Mouse (Mus musculus) forebrain, postnatal 0 days (tissue): ENCODE results near the gene Inka2. TPM values are rescaled to one million over a fixed set of nuclear protein-coding genes. Genes with fewer than 3 reads are reported as not detected.
"Not testable (repeated sequence)": the region's sequence is repeated elsewhere in the genome, so short reads cannot be mapped to it uniquely, and the experiment has no call there.

Experiments
- ATAC-seq: fragments of 200-750 bp; cut with Nextera tagmentation; 2 replicates; pipeline ENCODE4 v1.8.0; 2017; ENCODE audit warnings: mild to moderate bottlenecking, moderate library complexity
- DNase-seq: peaks from one replicate; pipeline ENCODE4 v3.0.0-alpha.2; 2015
- H3K27ac ChIP-seq: fragments of 300-500 bp; sonication (generic); 2 replicates; pipeline ENCODE4 v1.5.1; 2014; ENCODE audit warnings: low read depth, mild to moderate bottlenecking, antibody characterized with exemption, low read length, moderate library complexity, mixed read lengths
- H3K27me3 ChIP-seq: fragments of 300-500 bp; sonication (generic); 2 replicates; pipeline ENCODE4 v1.6.1; 2014; ENCODE audit warnings: mild to moderate bottlenecking, low read length, mixed read lengths; ENCODE audit not compliant: insufficient read depth
- H3K36me3 ChIP-seq: fragments of 300-500 bp; sonication (generic); 2 replicates; pipeline ENCODE4 v1.6.1; 2014; ENCODE audit warnings: mild to moderate bottlenecking, moderate library complexity; ENCODE audit not compliant: insufficient read depth
- H3K4me1 ChIP-seq: fragments of 300-500 bp; sonication (generic); 2 replicates; pipeline ENCODE4 v1.6.1; 2014; ENCODE audit warnings: antibody characterized with exemption; ENCODE audit not compliant: insufficient read depth
- H3K4me2 ChIP-seq: fragments of 300-500 bp; sonication (generic); 2 replicates; pipeline ENCODE4 v1.6.1; 2014; ENCODE audit warnings: low read depth, mild to moderate bottlenecking, moderate library complexity
- H3K4me3 ChIP-seq: fragments of 300-500 bp; sonication (generic); 2 replicates; pipeline ENCODE4 v1.5.1; 2014; ENCODE audit warnings: low read depth, low read length, mixed read lengths
- H3K9ac ChIP-seq: fragments of 300-500 bp; sonication (generic); 2 replicates; pipeline ENCODE4 v1.6.1; 2014; ENCODE audit warnings: mild to moderate bottlenecking
- H3K9me3 ChIP-seq: fragments of 300-500 bp; sonication (generic); 2 replicates; pipeline ENCODE4 v1.6.1; 2016; ENCODE audit warnings: low read length
- CTCF ChIP-seq: sonication (generic); IDR thresholded peaks from 2 replicates; pipeline ENCODE4 v1.5.1; 2016; ENCODE audit warnings: antibody characterized with exemption, control low read depth, low read depth
- WGBS: fragments of 180-500 bp; shearing (Covaris S2); extraction: QIAGEN DNeasy Blood & Tissue Kit; methylation state at CpG from one replicate; pipeline ENCODE4 v1.1.7; 2014; 5-methylcytosine and 5-hydroxymethylcytosine counted together
- polyA plus RNA-seq: library from polyadenylated mRNA; unstranded; fragments of >200 nt; fragmentation: Nextera tagmentation; extraction: Ambion mirVana; gene quantifications from 2 replicates; pipeline ENCODE4 v1.2.1, GENCODE M21; 2015
- total RNA-seq: library from RNA; depleted of rRNA; stranded (reverse); fragments of >200 nt; gene quantifications from 2 replicates; pipeline ENCODE4 v1.2.3, GENCODE M21; 2014

Inka2 gene
- total and polyA plus RNA-seq, 2 experiments from 2014 or later = 4.2 to 6.9 TPM

DNA sequence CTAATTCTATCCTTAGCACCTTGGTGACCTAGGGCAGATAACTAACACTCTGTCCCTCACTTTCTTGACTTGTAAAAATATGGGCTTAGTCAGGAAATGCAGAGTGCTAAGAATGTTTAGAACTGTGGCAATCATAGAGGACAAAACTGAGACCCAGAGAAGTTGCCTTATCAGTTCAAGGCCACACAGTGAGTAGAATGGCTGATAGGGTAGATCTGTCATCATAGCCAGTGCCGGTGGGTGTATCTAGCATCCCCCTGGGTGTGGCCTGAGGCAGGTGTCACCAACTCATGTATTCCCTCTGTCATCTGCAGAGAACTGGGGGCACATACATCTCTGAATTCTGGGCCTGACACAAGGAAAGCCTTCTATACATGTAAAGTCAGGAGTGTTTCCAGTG is 6.1 kb upstream of the Inka2 start:
- Histone ChIP-seq H3K36me3 (no peaks in the 10 kb centered on the region), H3K4me3 (no peak overlapping the region), H3K9ac (no peak overlapping the region), H3K27ac (no peak overlapping the region), H3K9me3 (no peaks in the 10 kb centered on the region), H3K4me2 (no peak overlapping the region), H3K27me3 (no peaks in the 10 kb centered on the region), H3K4me1 (no peaks in the 10 kb centered on the region)
- WGBS = 94% methylated on average over 1 of the region's 1 CpGs
- no peak for TF ChIP-seq CTCF
- DNase-seq = no peak
- ATAC-seq = no peak

DNA sequence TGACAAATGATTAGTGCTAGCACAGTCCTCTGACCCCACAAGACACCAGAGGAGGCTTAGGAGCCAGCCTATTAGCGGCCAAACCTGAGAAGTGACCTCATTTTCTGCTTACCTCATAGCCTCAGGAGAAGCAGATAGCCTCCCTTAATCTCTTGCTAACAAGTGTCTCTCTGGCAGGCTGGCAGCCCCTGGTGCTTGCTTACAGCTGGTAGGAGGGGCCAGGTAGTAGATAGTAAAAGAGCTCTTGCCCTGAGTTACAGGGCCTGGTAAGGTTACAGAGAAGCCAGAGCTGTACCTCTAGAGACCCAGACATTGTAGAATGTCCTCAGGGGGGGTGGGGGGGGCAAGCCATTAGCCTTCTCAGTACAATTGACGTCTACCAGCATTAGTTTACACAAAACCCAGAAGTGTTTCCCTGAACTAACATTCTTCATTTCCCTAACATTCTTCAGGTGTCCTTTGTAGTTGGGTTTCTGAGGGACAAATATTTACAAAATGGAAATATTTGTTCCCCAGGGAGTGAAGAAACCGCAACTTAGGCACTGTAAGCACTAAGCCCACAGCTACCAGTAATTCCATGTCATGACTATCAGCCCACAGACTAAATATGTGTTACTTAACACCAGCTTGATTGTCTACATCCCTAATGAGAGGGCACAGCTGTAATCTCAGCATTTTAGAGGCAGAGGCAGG is 5.0 kb upstream of the Inka2 start:
- Histone ChIP-seq H3K4me2 (no peak overlapping the region), H3K9me3 (no peaks in the 10 kb centered on the region), H3K4me1 (no peaks in the 10 kb centered on the region), H3K27ac (no peak overlapping the region), H3K27me3 (no peaks in the 10 kb centered on the region), H3K9ac (no peak overlapping the region), H3K36me3 (no peaks in the 10 kb centered on the region), H3K4me3 (no peak overlapping the region)
- ATAC-seq = no peak
- TF ChIP-seq CTCF = no peak
- WGBS = 51% methylated on average over 3 of the region's 3 CpGs
- no peak for DNase-seq

DNA sequence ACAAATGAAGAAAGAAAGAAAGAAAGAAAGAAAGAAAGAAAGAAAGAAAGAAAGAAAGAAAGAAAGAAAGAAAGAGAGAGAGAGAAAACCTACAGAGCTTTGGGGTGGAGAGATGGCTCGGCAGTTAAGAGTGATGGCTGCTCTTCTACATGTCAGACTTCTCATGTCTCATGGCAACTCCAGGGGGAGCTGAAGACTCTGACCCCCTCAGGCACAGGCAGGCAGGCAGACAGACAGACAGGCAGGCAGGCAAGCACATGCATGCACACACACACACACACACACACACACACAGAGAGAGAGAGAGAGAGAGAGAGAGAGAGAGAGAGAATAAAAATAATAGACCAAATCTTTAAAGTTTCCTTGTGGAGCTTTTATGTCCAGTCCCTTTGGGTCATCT is 3.6 kb upstream of the Inka2 start:
- H3K9ac ChIP-seq, H3K9me3 ChIP-seq, H3K27me3 ChIP-seq, H3K4me1 ChIP-seq, H3K4me3 ChIP-seq, H3K36me3 ChIP-seq, ATAC-seq, H3K4me2 ChIP-seq, DNase-seq, H3K27ac ChIP-seq: not testable (repeated sequence)
- WGBS = 41% methylated on average over 1 of the region's 1 CpGs

DNA sequence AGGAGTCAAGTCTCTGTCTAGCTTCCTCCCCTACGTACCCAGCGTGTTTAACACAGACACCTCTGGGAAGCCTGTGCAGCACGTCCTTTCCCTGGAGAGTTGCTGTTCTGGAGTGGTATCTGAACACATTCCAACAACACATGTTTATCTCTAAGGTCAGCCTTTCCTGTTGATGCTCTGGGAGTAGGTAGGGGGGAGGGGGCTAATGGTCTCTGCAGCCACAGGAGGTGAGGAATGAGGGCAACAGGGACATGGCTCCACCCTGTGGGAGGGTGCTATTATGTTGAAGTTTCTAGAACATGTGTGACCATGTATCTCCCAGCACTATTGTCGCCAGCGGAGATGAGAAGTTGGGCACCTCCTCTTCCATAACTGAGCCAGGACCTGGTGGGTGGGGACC is 3.0 kb upstream of the Inka2 start:
- Histone ChIP-seq H3K36me3 (no peaks in the 10 kb centered on the region), H3K27me3 (no peaks in the 10 kb centered on the region), H3K9ac (no peak overlapping the region), H3K4me2 (no peak overlapping the region), H3K4me1 (no peaks in the 10 kb centered on the region), H3K4me3 (no peak overlapping the region), H3K27ac (no peak overlapping the region), H3K9me3 (no peaks in the 10 kb centered on the region)
- DNase-seq (no peak), ATAC-seq (no peak)
- TF ChIP-seq CTCF = no peak
- 75% methylated on average over 5 of the region's 5 CpGs for WGBS

DNA sequence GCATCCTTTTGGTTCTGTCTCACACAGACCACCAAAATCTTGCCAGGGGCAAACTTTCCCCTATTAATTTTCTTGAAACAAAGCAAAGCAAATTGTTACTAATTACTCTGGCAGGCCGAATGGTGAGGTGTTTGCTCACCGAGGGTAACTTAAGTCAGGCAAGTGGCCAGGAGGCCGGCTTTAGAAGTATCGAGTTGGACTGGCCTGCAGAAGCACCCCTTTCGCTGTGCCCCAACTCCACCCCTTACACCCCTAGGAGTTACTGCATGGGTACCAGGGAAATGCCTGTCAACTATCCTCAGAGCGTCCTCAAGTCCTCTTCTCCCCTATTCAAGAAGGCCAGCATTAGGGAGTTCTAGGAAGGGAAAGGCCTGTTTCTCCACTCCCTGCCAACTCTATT is 828 bp upstream of the Inka2 start:
- no peak overlapping the region for H3K9ac ChIP-seq
- no peaks in the 10 kb centered on the region for H3K27me3 ChIP-seq
- H3K9me3 ChIP-seq = no peaks in the 10 kb centered on the region
- WGBS = 41% methylated on average over 6 of the region's 6 CpGs
- no peaks in the 10 kb centered on the region for H3K36me3 ChIP-seq
- no peaks in the 10 kb centered on the region for H3K4me1 ChIP-seq
- peak overlapping the region; percentile 92 for H3K4me2 ChIP-seq
- ATAC-seq = no peak
- no peak for TF ChIP-seq CTCF
- no peak for DNase-seq
- H3K27ac ChIP-seq = no peak overlapping the region
- H3K4me3 ChIP-seq = no peak overlapping the region

DNA sequence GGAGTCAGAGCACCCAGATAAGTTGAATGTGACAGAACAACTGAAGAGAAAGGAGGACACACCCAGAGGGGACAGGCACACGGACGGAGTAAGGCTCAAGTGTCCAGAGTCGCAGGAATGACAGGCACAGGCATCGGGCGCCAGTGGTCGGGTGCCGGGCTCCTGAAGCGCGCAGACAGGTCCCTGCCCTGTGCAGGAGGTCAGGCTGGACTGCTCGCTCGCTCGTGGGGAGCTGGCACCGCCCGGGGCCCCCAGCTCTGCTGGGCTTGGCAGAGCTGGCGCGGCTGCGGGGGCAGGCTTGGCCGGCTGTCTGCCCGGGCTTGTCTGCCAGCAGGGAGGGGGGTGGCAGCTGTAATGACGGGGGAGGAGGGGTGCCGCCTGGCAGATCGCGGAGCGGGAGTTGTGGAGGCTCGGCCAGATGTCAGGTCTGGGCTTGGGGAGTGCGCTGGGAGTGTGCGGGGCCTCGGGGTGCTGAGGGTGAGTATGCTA is 706 bp downstream of the Inka2 start:
- H3K4me1 ChIP-seq = no peaks in the 10 kb centered on the region
- no peaks in the 10 kb centered on the region for H3K36me3 ChIP-seq
- TF ChIP-seq CTCF = no peak
- H3K9me3 ChIP-seq = no peaks in the 10 kb centered on the region
- ATAC-seq = peak; percentile 47
- peak overlapping the region; percentile 43 for H3K4me3 ChIP-seq
- H3K27ac ChIP-seq = peak overlapping the region; percentile 42; the same call in 1 of the 2 replicates
- peak overlapping the region; percentile 45 for H3K9ac ChIP-seq
- no peaks in the 10 kb centered on the region for H3K27me3 ChIP-seq
- DNase-seq = peak; percentile 68
- 1% methylated on average over 28 of the region's 28 CpGs for WGBS
- peak overlapping the region; percentile 92 for H3K4me2 ChIP-seq

DNA sequence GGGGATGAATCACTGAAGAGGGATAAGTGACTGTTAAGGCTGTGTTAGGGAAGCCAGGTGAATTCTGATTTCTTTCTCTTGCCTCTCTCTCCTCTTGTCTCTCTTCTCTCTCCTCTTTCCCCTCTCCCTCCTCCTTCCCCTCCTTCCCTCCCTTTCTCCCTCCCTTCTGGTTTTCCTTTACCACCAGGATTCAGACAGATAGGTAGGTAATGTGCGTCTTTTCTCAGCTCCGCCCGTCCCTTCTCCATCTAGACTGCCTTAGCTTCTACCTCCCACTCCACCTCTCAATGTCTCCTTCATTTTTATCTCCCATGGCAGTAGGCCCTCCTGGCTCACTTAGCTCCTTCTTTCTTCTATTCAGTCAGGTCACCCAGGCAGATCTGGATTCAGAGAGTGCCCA is 1.2 kb downstream of the Inka2 start:
- H3K4me2 ChIP-seq = peak overlapping the region; percentile 92
- H3K36me3 ChIP-seq = no peaks in the 10 kb centered on the region
- DNase-seq = no peak
- H3K4me3 ChIP-seq = peak overlapping the region; percentile 43
- WGBS = 17% methylated on average over 3 of the region's 3 CpGs
- ATAC-seq = no peak
- no peak for TF ChIP-seq CTCF
- peak overlapping the region; percentile 45 for H3K9ac ChIP-seq
- H3K4me1 ChIP-seq = no peaks in the 10 kb centered on the region
- H3K27me3 ChIP-seq = no peaks in the 10 kb centered on the region
- H3K27ac ChIP-seq = no peak overlapping the region
- no peaks in the 10 kb centered on the region for H3K9me3 ChIP-seq
